20 mouse cellular contexts compared by ENCODE assay signal in the genomic region with DNA sequence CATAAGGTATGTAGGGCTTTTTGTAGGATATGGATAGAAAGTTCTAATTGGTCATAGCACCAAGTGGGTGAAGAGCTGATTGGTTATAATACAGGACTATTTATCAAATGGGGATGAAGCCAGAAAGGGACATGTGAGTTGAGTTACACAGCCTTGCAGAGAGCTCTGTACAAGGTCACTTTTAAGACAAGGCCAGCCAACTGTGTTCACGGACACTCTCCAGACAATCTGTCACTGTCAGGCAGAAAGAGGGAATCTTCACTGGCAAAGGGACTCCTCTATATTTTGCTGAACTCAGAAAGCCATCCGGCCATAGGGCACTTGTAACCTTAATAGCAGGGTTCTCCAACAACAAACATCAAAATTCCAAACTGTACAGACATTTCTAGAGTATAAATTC.
A peak's percentile ranks its signal among the peaks of the same experiment; 100 is the strongest.
DNase-seq lines count a peak whose midpoint lies in the region; ATAC-seq lines count a peak whose summit lies in the region.
"Had no signal": no experiment of that assay in that cellular context is flagged by ENCODE, and none has a peak within 500 bp of the region (broad histone marks: within the 10 kb centered on the region; RNA-seq: fewer than 3 reads in every experiment).

No protein-coding gene starts in this region.

- H3K27me3 ChIP-seq in heart, embryonic 13.5 days (replicated peaks) = no peaks in the 10 kb centered on the region
- H3K27me3 ChIP-seq: embryonic facial prominence, embryonic 13.5 days; forebrain, embryonic 12.5 days; hindbrain, embryonic 15.5 days had no signal

- H3K9me3 ChIP-seq in heart, embryonic 13.5 days = 0 out of 2 replicates have a peak, but pooled peaks cover 2% of the 10 kb centered on the region
- H3K9me3 ChIP-seq: embryonic facial prominence, embryonic 13.5 days; forebrain, embryonic 12.5 days; G1E; hindbrain, embryonic 15.5 days had no signal

- no peaks in the 10 kb centered on the region for H3K36me3 ChIP-seq in heart, embryonic 13.5 days
- H3K36me3 ChIP-seq: embryonic facial prominence, embryonic 13.5 days; forebrain, embryonic 12.5 days; G1E; hindbrain, embryonic 15.5 days had no signal

- no peak overlapping the region for H3K9ac ChIP-seq in heart, embryonic 13.5 days
- H3K9ac ChIP-seq: embryonic facial prominence, embryonic 13.5 days; forebrain, embryonic 12.5 days; hindbrain, embryonic 15.5 days had no signal

- intact Hi-C loops in heart, postnatal 25 days (cut with DNase I) = no loop called here

- no peak overlapping the region for H3K4me3 ChIP-seq in heart, embryonic 13.5 days
- H3K4me3 ChIP-seq: embryonic facial prominence, embryonic 13.5 days; forebrain, embryonic 12.5 days; heart, adult 2 months; hindbrain, embryonic 15.5 days had no signal

- DNase-seq in adrenal gland, adult (ENCODE audit: inconsistent age in 2 of 2, low spot score in 1 of 2) = peak; percentile 75 to 89
- DNase-seq in adrenal gland, postnatal 4 days (ENCODE audit: low spot score in 2 of 2) = no peak
- no peak for DNase-seq in heart, postnatal 25 days (ENCODE audit: low spot score)
- DNase-seq in adrenal gland, adult 8-10 months = peak; percentile 70
- peak; percentile 58 to 70 for DNase-seq in adrenal gland, postnatal 36 days
- no peak for DNase-seq in urinary bladder, postnatal 10 days (ENCODE audit: low spot score)
- no peak for DNase-seq in kidney, adult 11 months
- DNase-seq: B cell, adult 2 months; cerebellum, postnatal 25 days; gastrocnemius, postnatal 14 days; kidney, adult 8-10 months had no signal

- peaks cover 14% of the 10 kb centered on the region for H3K4me1 ChIP-seq in heart, embryonic 13.5 days
- H3K4me1 ChIP-seq: embryonic facial prominence, embryonic 13.5 days; forebrain, embryonic 12.5 days; hindbrain, embryonic 15.5 days had no signal

- no peak overlapping the region for H3K4me2 ChIP-seq in heart, embryonic 13.5 days
- H3K4me2 ChIP-seq: embryonic facial prominence, embryonic 13.5 days; forebrain, embryonic 12.5 days; hindbrain, embryonic 15.5 days had no signal

- ATAC-seq in heart, embryonic 13.5 days (ENCODE audit: extremely low read depth, insufficient number of reproducible peaks, low FRiP score, low TSS enrichment) = 0 out of 2 replicates have a peak, but pooled peaks have one; percentile 31
- ATAC-seq: CD4-positive, CD25-positive, alpha-beta regulatory T cell, adult 4 months; forebrain, embryonic 16.5 days; intestine, embryonic 16.5 days had no signal

- 38% methylated on average over 2 of the region's 2 CpGs for WGBS in heart, embryonic 13.5 days

- H3K27ac ChIP-seq in heart, embryonic 13.5 days (replicated peaks) = no peak overlapping the region
- H3K27ac ChIP-seq: embryonic facial prominence, embryonic 13.5 days; forebrain, embryonic 12.5 days; heart, adult 2 months; hindbrain, embryonic 15.5 days had no signal

Comparison
In these comparisons a context has a peak if more than half of its experiments do, and no peak if none do; other contexts are left out.
1. DNase-seq: peak in adrenal gland, adult (2 of 2), adrenal gland, adult 8-10 months (single experiment) and adrenal gland, postnatal 36 days (2 of 2); none in adrenal gland, postnatal 4 days (0 of 2), heart, postnatal 25 days (single experiment), urinary bladder, postnatal 10 days (single experiment) and kidney, adult 11 months (single experiment).